9 mouse cellular contexts compared by ENCODE assay signal in the genomic region with DNA sequence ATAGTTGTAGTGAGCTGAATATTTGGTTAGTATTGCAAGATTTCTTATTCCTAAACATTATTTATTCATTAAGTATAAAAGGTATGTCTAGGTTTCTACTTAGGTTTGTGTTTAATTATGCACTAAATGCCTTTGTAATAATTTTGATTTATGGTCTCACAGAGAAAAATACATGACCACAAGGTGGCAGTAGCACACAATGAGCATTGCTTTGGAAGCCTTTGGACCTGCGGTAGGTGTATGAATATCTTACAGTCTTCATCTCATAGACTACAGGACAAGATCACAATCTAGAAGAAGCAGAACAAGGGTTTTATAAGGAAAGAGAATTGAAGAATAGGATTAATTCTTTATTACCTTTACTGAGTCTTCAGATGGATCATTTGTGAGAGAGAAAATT.
DNase-seq lines count a peak whose midpoint lies in the region; ATAC-seq lines count a peak whose summit lies in the region.
"Had no signal": no experiment of that assay in that cellular context is flagged by ENCODE, and none has a peak within 500 bp of the region (broad histone marks: within the 10 kb centered on the region; RNA-seq: fewer than 3 reads in every experiment).

No protein-coding gene starts in this region.

- no peaks in the 10 kb centered on the region for H3K27me3 ChIP-seq in midbrain, embryonic 11.5 days (ENCODE audit: control insufficient read depth, insufficient read depth, low read length)
- H3K27me3 ChIP-seq in midbrain, embryonic 15.5 days (replicated peaks) = no peaks in the 10 kb centered on the region
- H3K27me3 ChIP-seq in forebrain, embryonic 13.5 days = no peaks in the 10 kb centered on the region
- H3K27me3 ChIP-seq: lung, embryonic 15.5 days had no signal

- no peaks in the 10 kb centered on the region for H3K9me3 ChIP-seq in midbrain, embryonic 11.5 days (ENCODE audit: control insufficient read depth, low read length)
- no peaks in the 10 kb centered on the region for H3K9me3 ChIP-seq in midbrain, embryonic 15.5 days
- H3K9me3 ChIP-seq in forebrain, embryonic 13.5 days (replicated peaks) = no peaks in the 10 kb centered on the region
- H3K9me3 ChIP-seq: lung, embryonic 15.5 days had no signal

- intact Hi-C loops in gastrocnemius, postnatal 14 days (cut with DNase I; ENCODE audit: low total_unique reads) = no loop called here

- WGBS in midbrain, embryonic 11.5 days = 32% methylated on average over 1 of the region's 1 CpGs
- WGBS in midbrain, embryonic 15.5 days = 28% methylated on average over 1 of the region's 1 CpGs
- 43% methylated on average over 1 of the region's 1 CpGs for WGBS in forebrain, embryonic 13.5 days

- H3K36me3 ChIP-seq in midbrain, embryonic 11.5 days (ENCODE audit: control insufficient read depth, insufficient read depth, low read length) = no peaks in the 10 kb centered on the region
- no peaks in the 10 kb centered on the region for H3K36me3 ChIP-seq in midbrain, embryonic 15.5 days (replicated peaks)
- no peaks in the 10 kb centered on the region for H3K36me3 ChIP-seq in forebrain, embryonic 13.5 days (ENCODE audit: poor library complexity, severe bottlenecking)
- H3K36me3 ChIP-seq: lung, embryonic 15.5 days had no signal

- peak; percentile 58; the same call in 1 of the 2 replicates for ATAC-seq in midbrain, embryonic 11.5 days (ENCODE audit: low FRiP score)
- no peak for ATAC-seq in midbrain, embryonic 15.5 days (replicated peaks)
- ATAC-seq in forebrain, embryonic 13.5 days = peak; percentile 41; the same call in 1 of the 2 replicates
- ATAC-seq in inflammation-experienced regulatory T-cells, adult 6 months = no peak

- no peaks in the 10 kb centered on the region for H3K4me1 ChIP-seq in midbrain, embryonic 11.5 days (ENCODE audit: control insufficient read depth, insufficient read depth, low read length)
- no peaks in the 10 kb centered on the region for H3K4me1 ChIP-seq in midbrain, embryonic 15.5 days
- H3K4me1 ChIP-seq in forebrain, embryonic 13.5 days = no peaks in the 10 kb centered on the region
- H3K4me1 ChIP-seq: lung, embryonic 15.5 days had no signal

- no peak overlapping the region for H3K27ac ChIP-seq in midbrain, embryonic 11.5 days (ENCODE audit: low read depth, low read length)
- H3K27ac ChIP-seq in midbrain, embryonic 15.5 days = no peak overlapping the region
- H3K27ac ChIP-seq in forebrain, embryonic 13.5 days = no peak overlapping the region
- H3K27ac ChIP-seq: lung, embryonic 15.5 days had no signal

- H3K4me2 ChIP-seq in midbrain, embryonic 11.5 days = no peak overlapping the region
- no peak overlapping the region for H3K4me2 ChIP-seq in midbrain, embryonic 15.5 days
- H3K4me2 ChIP-seq in forebrain, embryonic 13.5 days = no peak overlapping the region
- H3K4me2 ChIP-seq: lung, embryonic 15.5 days had no signal

- DNase-seq in embryo, embryonic 10 days (ENCODE audit: low spot score) = peak; percentile 68
- DNase-seq in embryo, embryonic 9.5 days (ENCODE audit: extremely low spot score) = no peak
- peak; percentile 92 for DNase-seq in midbrain, embryonic 11.5 days (ENCODE audit: low spot score, missing footprints)
- DNase-seq in right cerebral cortex, postnatal 4 days = peak; percentile 8
- DNase-seq in gastrocnemius, postnatal 14 days = no peak

- no peak overlapping the region for H3K4me3 ChIP-seq in midbrain, embryonic 11.5 days (ENCODE audit: low read depth, low read length)
- no peak overlapping the region for H3K4me3 ChIP-seq in midbrain, embryonic 15.5 days
- H3K4me3 ChIP-seq in forebrain, embryonic 13.5 days = no peak overlapping the region
- H3K4me3 ChIP-seq: lung, embryonic 15.5 days had no signal

- no peak overlapping the region for H3K9ac ChIP-seq in midbrain, embryonic 11.5 days (ENCODE audit: low read length)
- H3K9ac ChIP-seq in midbrain, embryonic 15.5 days = no peak overlapping the region
- H3K9ac ChIP-seq in forebrain, embryonic 13.5 days = no peak overlapping the region
- H3K9ac ChIP-seq: lung, embryonic 15.5 days had no signal

Comparison
In these comparisons a context has a peak if more than half of its experiments do, and no peak if none do; other contexts are left out.
1. DNase-seq: peak in embryo, embryonic 10 days (single experiment), midbrain, embryonic 11.5 days (single experiment) and right cerebral cortex, postnatal 4 days (single experiment); none in embryo, embryonic 9.5 days (single experiment) and gastrocnemius, postnatal 14 days (single experiment).
2. ATAC-seq: peak in midbrain, embryonic 11.5 days (single experiment) and forebrain, embryonic 13.5 days (single experiment); none in midbrain, embryonic 15.5 days (single experiment) and inflammation-experienced regulatory T-cells, adult 6 months (single experiment).